Mouse (Mus musculus) T-cell, adult 2 months (primary cell): ENCODE results near the gene Hexim2.
A peak's percentile ranks its signal among the peaks of the same experiment; 100 is the strongest.

Source experiments
- DNase-seq: peaks from one replicate; pipeline ENCODE4 v3.0.0; 2022; ENCODE audit warnings: low spot score

Hexim2 gene

DNA sequence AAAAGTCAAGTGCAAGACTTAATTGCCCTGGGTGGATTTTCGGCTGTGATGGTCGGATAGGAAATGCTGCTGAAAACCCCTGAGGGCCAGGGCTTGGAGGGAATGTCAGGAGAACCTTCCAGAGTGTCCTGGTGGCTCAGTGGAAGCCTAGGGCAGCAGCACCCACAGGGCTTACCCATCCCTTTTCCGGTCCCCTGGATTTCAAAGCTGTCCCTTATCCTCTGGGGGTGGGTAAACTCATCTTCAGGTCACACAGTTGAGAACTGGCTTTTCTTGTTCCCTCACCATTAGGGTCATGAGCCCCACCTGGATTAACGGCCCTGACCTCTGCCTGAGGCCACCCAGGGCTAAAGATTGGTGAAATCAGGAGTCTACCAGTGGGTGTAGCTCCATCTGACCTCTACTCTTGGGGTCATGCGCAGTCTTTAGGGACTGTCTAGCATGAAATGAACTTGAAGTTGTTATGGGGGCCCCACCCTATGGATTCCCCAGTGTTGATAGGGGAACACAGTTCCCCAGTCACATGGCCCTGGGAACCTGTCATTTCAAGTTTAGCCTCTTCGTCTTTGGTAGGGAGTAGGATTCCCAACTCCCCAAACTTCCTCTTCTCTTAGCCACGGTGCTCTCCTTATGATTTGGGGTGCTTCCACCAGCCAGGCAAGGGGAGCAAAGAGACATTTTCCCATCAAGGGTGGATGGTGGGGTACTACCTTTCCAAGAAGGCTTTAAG is 41.0 kb downstream of the Hexim2 start:
- no peak for DNase-seq

- no peak for DNase-seq
Observed at GRCm38 (mm10) chr11:103173771-103174344, 41.6 kb downstream of the Hexim2 start.

- no peak for DNase-seq
Observed at GRCm38 (mm10) chr11:103174411-103174832, 42.2 kb downstream of the Hexim2 start.

GRCm38 (mm10) chr11:103174891-103175391 is 42.7 kb downstream of the Hexim2 start:
- DNase-seq, result peak; percentile 98

DNA sequence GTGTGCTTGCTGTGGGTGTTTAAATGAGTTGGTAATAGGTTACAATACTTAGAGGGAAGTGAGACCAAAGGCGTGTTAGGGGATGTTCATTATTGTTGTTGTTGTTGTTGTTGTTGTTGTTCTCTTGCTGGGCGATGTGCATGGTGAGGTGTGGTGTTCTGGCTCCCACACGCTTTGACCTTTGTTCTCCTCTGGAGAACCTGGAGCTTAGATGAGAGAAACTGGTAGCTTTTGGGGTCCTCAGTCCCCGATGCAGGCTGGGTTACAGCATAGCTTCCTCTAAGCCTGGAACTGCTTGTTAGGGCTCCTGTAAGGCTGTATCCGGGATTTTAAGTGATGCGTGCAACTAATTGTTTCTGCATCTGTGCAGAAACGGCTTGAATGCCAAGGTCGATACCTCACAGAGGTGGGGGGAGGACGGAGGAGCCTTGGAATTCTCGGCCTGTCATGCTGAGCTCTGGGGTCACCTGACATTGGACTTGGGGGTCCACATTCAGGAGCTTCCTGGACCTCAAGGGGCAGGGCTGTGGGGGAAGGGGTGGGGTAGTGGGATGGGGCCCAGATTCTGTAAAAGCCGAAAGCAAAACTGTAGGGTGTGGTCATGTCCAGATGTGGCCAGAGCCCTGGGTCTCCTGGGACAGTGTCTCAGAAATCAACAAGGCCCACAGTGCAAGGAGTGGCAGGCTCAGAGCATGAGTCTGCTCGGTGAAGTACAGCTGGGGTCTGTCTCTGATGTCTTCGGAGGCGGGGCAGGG is 43.6 kb downstream of the Hexim2 start:
- no peak for DNase-seq

GRCm38 (mm10) chr11:103176510-103176909 is 44.3 kb downstream of the Hexim2 start:
- DNase-seq, result no peak

- DNase-seq, result no peak
Observed at GRCm38 (mm10) chr11:103177216-103177615, 45.0 kb downstream of the Hexim2 start.

DNA sequence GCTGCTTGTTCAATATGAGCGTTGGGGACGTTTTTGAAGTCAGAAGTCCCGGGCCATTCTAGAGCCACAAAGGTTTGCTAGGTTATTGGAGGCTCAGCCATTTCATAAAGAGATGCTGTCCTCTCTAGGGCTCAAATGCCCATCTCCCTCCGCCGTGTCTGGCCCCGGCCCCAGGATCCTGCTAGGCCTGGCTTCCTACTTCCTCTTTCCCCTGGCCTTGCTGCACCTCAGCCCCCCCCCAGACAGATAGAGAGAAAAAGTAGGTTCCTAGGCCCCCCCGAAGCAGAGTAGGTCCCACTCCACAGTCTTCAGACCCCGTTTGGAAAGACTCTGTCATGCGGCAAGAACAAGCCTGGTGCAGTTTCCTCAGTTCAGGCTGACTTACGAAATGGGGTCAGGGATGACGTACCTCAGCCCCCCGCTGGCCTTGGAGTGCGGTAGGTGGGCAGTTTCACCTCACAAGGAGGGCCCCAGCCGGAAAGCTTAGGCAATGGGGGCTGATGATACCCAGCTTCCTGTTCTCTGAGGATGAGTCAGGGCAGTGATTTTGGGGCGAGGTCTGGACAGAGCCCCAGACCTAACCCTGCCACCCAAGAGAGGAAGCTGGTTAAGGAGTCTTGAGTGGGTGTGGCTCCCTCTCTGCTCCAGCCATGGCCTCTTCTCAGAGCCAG is 45.7 kb downstream of the Hexim2 start:
- DNase-seq, result peak; percentile 77

DNA sequence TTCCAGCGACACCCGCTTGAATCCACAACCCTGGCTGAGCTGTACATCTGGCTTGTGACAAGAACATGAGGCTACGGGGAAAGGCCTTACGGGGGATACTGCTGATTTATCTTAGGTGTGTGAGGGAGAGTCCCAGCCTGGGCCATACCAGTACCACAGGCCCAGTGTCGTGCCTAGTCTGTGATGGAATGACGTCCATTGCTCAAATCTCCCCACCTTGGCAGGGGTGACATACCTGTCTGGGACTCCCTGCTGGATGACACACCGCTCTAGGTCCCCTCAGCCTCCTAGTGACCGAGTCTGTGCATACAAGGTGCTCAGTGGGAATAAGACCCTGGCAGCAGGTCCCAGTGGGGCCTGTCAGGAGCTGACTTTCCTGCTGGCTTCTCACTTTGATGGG is 46.5 kb downstream of the Hexim2 start:
- no peak for DNase-seq

DNA sequence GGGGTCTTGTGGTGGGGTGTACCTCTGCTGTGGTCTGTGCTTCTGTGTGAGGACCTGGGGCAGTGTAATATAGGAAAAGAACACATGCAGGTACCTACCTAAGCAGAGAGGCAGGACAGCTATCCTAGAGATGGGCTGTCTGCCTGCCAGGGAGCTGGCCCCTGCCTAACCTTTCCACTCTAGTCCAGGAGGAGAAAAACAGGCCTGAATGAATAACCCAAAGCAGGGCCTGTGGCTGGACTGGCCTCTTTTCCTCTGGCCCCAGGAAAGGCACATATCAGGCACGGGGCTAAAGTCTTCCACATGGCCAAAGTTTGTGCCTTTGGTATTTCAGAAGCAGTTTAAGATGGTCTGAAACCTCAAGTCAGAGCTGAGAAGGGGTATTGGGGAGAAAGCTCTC is 48.2 kb downstream of the Hexim2 start:
- no peak for DNase-seq

GRCm38 (mm10) chr11:103181349-103181748 is 49.1 kb downstream of the Hexim2 start:
- DNase-seq, result no peak

DNA sequence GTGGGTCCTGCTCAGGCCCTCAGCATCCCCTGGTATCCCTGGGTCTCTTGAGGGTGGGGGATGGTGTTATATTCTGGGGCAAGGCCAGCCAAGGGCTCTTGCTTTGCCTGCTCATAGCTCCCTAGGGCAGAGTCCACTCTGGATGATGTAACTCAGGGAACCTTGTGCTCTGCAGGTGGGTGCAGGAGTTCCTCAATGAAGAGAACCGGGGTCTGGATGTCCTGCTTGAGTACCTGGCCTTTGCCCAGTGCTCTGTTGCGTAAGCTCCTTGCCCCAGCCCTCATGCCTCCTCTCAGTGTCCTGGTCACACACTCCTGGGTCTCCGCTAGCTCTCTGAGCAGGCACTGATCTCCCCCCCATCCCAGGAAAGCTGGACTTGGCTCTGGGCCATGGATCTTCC is 49.7 kb downstream of the Hexim2 start:
- no peak for DNase-seq

GRCm38 (mm10) chr11:103184891-103185290 is 52.7 kb downstream of the Hexim2 start:
- peak; percentile 63 for DNase-seq
